Mouse (Mus musculus) urinary bladder, adult 18-20 months (tissue): ENCODE measurements around the gene Aqp6.

ENCODE experiments used
- DNase-seq, 2 experiments: peaks; one replicate each; pipeline ENCODE4 v3.0.0; 2022; ENCODE audit warnings: low spot score in 2 of 2, mixed read lengths in 2 of 2

Gene Aqp6

GRCm38 (mm10) chr15:99644776-99645175, 43.6 kb downstream of the Aqp6 start:
- DNase-seq: no peak

GRCm38 (mm10) chr15:99648326-99648725, 47.1 kb downstream of the Aqp6 start:
- no peak for DNase-seq

- no peak for DNase-seq
These were observed 48.0 kb downstream of the Aqp6 start for GRCm38 (mm10) chr15:99649067-99649761.

GRCm38 (mm10) chr15:99650304-99650703, 49.1 kb downstream of the Aqp6 start:
- DNase-seq: no peak

GRCm38 (mm10) chr15:99651163-99651872, 50.1 kb downstream of the Aqp6 start, which contains the start of gene Racgap1:
Gene Racgap1, minus strand, starts transcription at chr15:99651656.
- peak; percentile 92 to 93 for DNase-seq

GRCm38 (mm10) chr15:99651984-99652872, 51.0 kb downstream of the Aqp6 start:
- no peak for DNase-seq

- DNase-seq: no peak
These were observed 52.1 kb downstream of the Aqp6 start for GRCm38 (mm10) chr15:99653291-99653690.

- no peak for DNase-seq
These were observed 52.7 kb downstream of the Aqp6 start for GRCm38 (mm10) chr15:99653876-99654275.
